Mouse (Mus musculus) MEL (cell line): ENCODE data around the gene Gm49361.

Experiments used
- CTCF ChIP-seq, 3 experiments: IDR thresholded peaks in 2 of 3; conservative IDR thresholded peaks in 1 of 3; 2 replicates each; pipeline ENCODE4 v1.5.1; 2011 to 2012; ENCODE audit warnings: low read length in 3 of 3, low read depth in 2 of 3, mild to moderate bottlenecking in 2 of 3, improper control_type of control experiment in 1 of 3, inconsistent platforms in 1 of 3, mixed read lengths in 1 of 3, moderate library complexity in 1 of 3; ENCODE audit not compliant: control insufficient read depth in 1 of 3, insufficient read depth in 1 of 3, poor library complexity in 1 of 3, severe bottlenecking in 1 of 3
- ELF1 ChIP-seq: IDR thresholded peaks from 2 replicates; pipeline ENCODE4 v1.6.1; 2014; ENCODE audit warnings: low read depth, mild to moderate bottlenecking, inconsistent platforms, low read length, improper control_type of control experiment, moderate library complexity
- MAX ChIP-seq: IDR thresholded peaks from 2 replicates; pipeline ENCODE4 v1.6.1; 2011; ENCODE audit warnings: low read length, improper control_type of control experiment
- MAZ ChIP-seq: IDR thresholded peaks from 2 replicates; pipeline ENCODE4 v1.6.1; 2012; ENCODE audit warnings: low read depth, mild to moderate bottlenecking, inconsistent platforms, low read length, improper control_type of control experiment
- POLR2A ChIP-seq, 2 experiments: IDR thresholded peaks; 2 replicates each; pipeline ENCODE4 v1.6.1; 2011 to 2012; ENCODE audit warnings: low read length in 2 of 2, mild to moderate bottlenecking in 2 of 2, control low read depth in 1 of 2, improper control_type of control experiment in 1 of 2, low read depth in 1 of 2, moderate library complexity in 1 of 2; ENCODE audit not compliant: control insufficient read depth in 1 of 2, insufficient read depth in 1 of 2, poor library complexity in 1 of 2
- SIN3A ChIP-seq: IDR thresholded peaks from 2 replicates; pipeline ENCODE4 v1.6.1; 2012; ENCODE audit warnings: low read length, improper control_type of control experiment, inconsistent platforms
- TAL1 ChIP-seq: IDR thresholded peaks from 2 replicates; pipeline ENCODE4 v1.6.1; 2012; ENCODE audit warnings: mild to moderate bottlenecking, inconsistent platforms, low read length, moderate library complexity, mixed read lengths
- TBP ChIP-seq: IDR thresholded peaks from 2 replicates; pipeline ENCODE4 v1.8.0; 2011; ENCODE audit warnings: low read depth, low read length, improper control_type of control experiment
- ZC3H11A ChIP-seq: IDR thresholded peaks from 2 replicates; pipeline ENCODE4 v1.6.1; 2012; ENCODE audit warnings: low read depth, mild to moderate bottlenecking, inconsistent platforms, low read length, improper control_type of control experiment
- ZKSCAN1 ChIP-seq: IDR thresholded peaks from 2 replicates; pipeline ENCODE4 v1.6.1; 2012; ENCODE audit warnings: low read depth, mild to moderate bottlenecking, inconsistent platforms, low read length, improper control_type of control experiment, moderate library complexity
- ZNF384 ChIP-seq: IDR thresholded peaks from 2 replicates; pipeline ENCODE4 v1.6.1; 2012; ENCODE audit warnings: low read depth, mild to moderate bottlenecking, inconsistent platforms, low read length, improper control_type of control experiment

DNA sequence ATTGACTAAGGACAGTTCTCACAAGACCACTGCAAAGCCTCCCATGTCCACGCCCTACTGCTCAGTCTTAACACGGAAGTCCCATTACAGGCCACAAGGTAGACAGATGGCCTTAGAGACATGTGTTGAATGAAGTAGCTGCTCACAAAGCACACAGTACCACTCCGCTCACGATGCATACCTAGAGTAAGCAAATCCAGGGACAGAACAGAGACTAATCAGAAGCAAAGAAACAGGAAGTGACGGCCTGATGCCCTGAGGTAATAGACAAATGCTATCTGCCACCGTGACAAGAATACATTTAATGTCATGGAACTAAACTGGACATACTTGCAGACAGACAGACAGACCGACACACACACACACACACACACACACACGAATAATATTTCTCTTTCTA, 5.3 kb downstream of the Gm49361 start:
- TF ChIP-seq POLR2A (IDR thresholded peaks at IDR 0.05; ENCODE audit: control insufficient read depth in 1 of 2, insufficient read depth in 1 of 2, low read depth in 1 of 2, low read length in 2 of 2, poor library complexity in 1 of 2) (no peak), TAL1 (no peak), SIN3A (no peak), ZNF384 (no peak), TBP (no peak), CTCF (IDR thresholded peaks at IDR 0.05 in 2 of 3, conservative IDR thresholded peaks at IDR 0.05 in 1 of 3; ENCODE audit: control insufficient read depth in 1 of 3, insufficient read depth in 1 of 3, low read depth in 2 of 3, low read length in 3 of 3, poor library complexity in 1 of 3, severe bottlenecking in 1 of 3) (no peak), ZKSCAN1 (no peak), MAX (no peak), ZC3H11A (no peak), MAZ (no peak), ELF1 (no peak)
